In genomic region chr19:44427721-44428120, GRCm38 (mm10) we compare ENCODE assay signal across 24 mouse cellular contexts.
"Had no signal": no experiment of that assay in that cellular context is flagged by ENCODE, and none has a peak within 500 bp of the region (broad histone marks: within the 10 kb centered on the region; RNA-seq: fewer than 3 reads in every experiment).

No protein-coding gene starts in this region.

- H3K36me3 ChIP-seq: heart, embryonic 13.5 days; heart, embryonic 15.5 days; hindbrain, embryonic 13.5 days; hindbrain, embryonic 15.5 days; kidney, embryonic 15.5 days; limb, embryonic 13.5 days; limb, embryonic 15.5 days; liver, embryonic 12.5 days had no signal

- DNase-seq: gastrocnemius, postnatal 14 days; gastrocnemius, postnatal 36 days; heart, adult 11 months; heart, adult 2 months; heart, postnatal 14 days; heart, postnatal 36 days; kidney, adult 11 months; kidney, adult 2 months; kidney, adult 9 months; kidney, postnatal 14 days; kidney, postnatal 36 days; left cerebral cortex, postnatal 4 days had no signal

- H3K9ac ChIP-seq: heart, embryonic 13.5 days; heart, embryonic 15.5 days; hindbrain, embryonic 13.5 days; hindbrain, embryonic 15.5 days; kidney, embryonic 15.5 days; limb, embryonic 13.5 days; limb, embryonic 15.5 days; liver, embryonic 12.5 days; liver, embryonic 14.5 days had no signal

- H3K27ac ChIP-seq: heart, adult 2 months; heart, embryonic 13.5 days; heart, embryonic 15.5 days; hindbrain, embryonic 13.5 days; hindbrain, embryonic 15.5 days; hindbrain, postnatal 0 days; kidney, embryonic 15.5 days; kidney, postnatal 0 days; left cerebral cortex, adult 2 months; limb, embryonic 13.5 days; limb, embryonic 15.5 days; liver, embryonic 12.5 days; liver, embryonic 14.5 days had no signal

- H3K9me3 ChIP-seq: heart, embryonic 13.5 days; heart, embryonic 15.5 days; hindbrain, embryonic 13.5 days; hindbrain, embryonic 15.5 days; kidney, embryonic 15.5 days; limb, embryonic 13.5 days; limb, embryonic 15.5 days; liver, embryonic 12.5 days had no signal

- H3K4me3 ChIP-seq: heart, adult 2 months; heart, embryonic 13.5 days; heart, embryonic 15.5 days; hindbrain, embryonic 13.5 days; hindbrain, embryonic 15.5 days; kidney, embryonic 15.5 days; left cerebral cortex, adult 2 months; limb, embryonic 13.5 days; limb, embryonic 15.5 days; liver, embryonic 12.5 days had no signal

- H3K4me1 ChIP-seq: heart, embryonic 13.5 days; heart, embryonic 15.5 days; hindbrain, embryonic 13.5 days; hindbrain, embryonic 15.5 days; kidney, embryonic 15.5 days; limb, embryonic 13.5 days; limb, embryonic 15.5 days; liver, embryonic 12.5 days had no signal

- H3K27me3 ChIP-seq: heart, embryonic 13.5 days; heart, embryonic 15.5 days; hindbrain, embryonic 13.5 days; hindbrain, embryonic 15.5 days; kidney, embryonic 15.5 days; limb, embryonic 13.5 days; limb, embryonic 15.5 days had no signal
